ENCODE assay signal across 8 mouse cellular contexts in genomic region chr17:47008506-47008905, GRCm38 (mm10). TPM values are rescaled to one million over a fixed set of nuclear protein-coding genes. Genes with fewer than 3 reads are reported as not detected.
DNase-seq lines count a peak whose midpoint lies in the region; ATAC-seq and TF ChIP-seq lines count a peak whose summit lies in the region.

No protein-coding gene starts in this region.

- intact Hi-C loops in left cerebral cortex, adult 2 months (cut with DNase I) = no loop called here

- peaks cover 14% of the 10 kb centered on the region for H3K36me3 ChIP-seq in forebrain, embryonic 10.5 days (replicated peaks)
- H3K36me3 ChIP-seq in limb, embryonic 11.5 days (ENCODE audit: control insufficient read depth, insufficient read depth, low read length) = 0 out of 2 replicates have a peak, but pooled peaks cover 3% of the 10 kb centered on the region
- H3K36me3 ChIP-seq in neural tube, embryonic 14.5 days (ENCODE audit: control insufficient read depth, insufficient read depth, low read length) = no peaks in the 10 kb centered on the region

- no peak for ATAC-seq in limb, embryonic 11.5 days (ENCODE audit: insufficient number of reproducible peaks, low FRiP score, low TSS enrichment, low read depth)
- ATAC-seq in neural tube, embryonic 14.5 days (ENCODE audit: low read depth) = no peak

- WGBS in forebrain, embryonic 10.5 days = 76% methylated on average over 8 of the region's 8 CpGs
- WGBS in limb, embryonic 11.5 days = 39% methylated on average over 8 of the region's 8 CpGs
- WGBS in neural tube, embryonic 14.5 days = 50% methylated on average over 8 of the region's 8 CpGs

- peak overlapping the region; percentile 75 for H3K4me3 ChIP-seq in left cerebral cortex, adult 2 months
- peak overlapping the region; percentile 98 for H3K4me3 ChIP-seq in forebrain, embryonic 10.5 days
- peak overlapping the region; percentile 85; the same call in 1 of the 2 replicates for H3K4me3 ChIP-seq in limb, embryonic 11.5 days (ENCODE audit: low read depth, low read length)
- H3K4me3 ChIP-seq in neural tube, embryonic 14.5 days (ENCODE audit: low read depth, low read length) = no peak overlapping the region

- no peak for DNase-seq in left cerebral cortex, adult 2 months (ENCODE audit: extremely low spot score in 1 of 2, low spot score in 2 of 2)
- DNase-seq in left cerebral cortex, adult 11 months (ENCODE audit: low spot score) = no peak
- DNase-seq in forebrain, embryonic 10.5 days (ENCODE audit: extremely low spot score, low spot score) = no peak
- DNase-seq in limb, embryonic 11.5 days (ENCODE audit: low spot score) = no peak
- no peak for DNase-seq in left cerebral cortex, adult 8-10 months (ENCODE audit: low spot score in 2 of 2)
- no peak for DNase-seq in frontal cortex, postnatal 25 days (ENCODE audit: low spot score in 2 of 2)
- no peak for DNase-seq in cerebellum, postnatal 25 days

- no peak overlapping the region for H3K9ac ChIP-seq in limb, embryonic 11.5 days (ENCODE audit: low read length)
- H3K9ac ChIP-seq in neural tube, embryonic 14.5 days (replicated peaks; ENCODE audit: low read depth, low read length) = no peak overlapping the region; the same call in 1 of the 2 replicates

- no peaks in the 10 kb centered on the region for H3K27me3 ChIP-seq in forebrain, embryonic 10.5 days (ENCODE audit: poor library complexity, severe bottlenecking)
- no peaks in the 10 kb centered on the region for H3K27me3 ChIP-seq in limb, embryonic 11.5 days (ENCODE audit: control insufficient read depth, insufficient read depth, low read length)
- H3K27me3 ChIP-seq in neural tube, embryonic 14.5 days (ENCODE audit: control insufficient read depth, insufficient read depth, low read length) = no peaks in the 10 kb centered on the region

- peaks cover 21% of the 10 kb centered on the region for H3K4me1 ChIP-seq in forebrain, embryonic 10.5 days
- peaks cover 7% of the 10 kb centered on the region; the same call in 1 of the 2 replicates for H3K4me1 ChIP-seq in limb, embryonic 11.5 days (ENCODE audit: control insufficient read depth, insufficient read depth, low read length)
- peaks cover 17% of the 10 kb centered on the region for H3K4me1 ChIP-seq in neural tube, embryonic 14.5 days (ENCODE audit: control insufficient read depth, insufficient read depth, low read length)

- no peak overlapping the region for H3K27ac ChIP-seq in left cerebral cortex, adult 2 months
- no peak overlapping the region for H3K27ac ChIP-seq in forebrain, embryonic 10.5 days
- no peak overlapping the region for H3K27ac ChIP-seq in limb, embryonic 11.5 days (replicated peaks; ENCODE audit: low read depth, low read length)
- no peak overlapping the region for H3K27ac ChIP-seq in neural tube, embryonic 14.5 days (ENCODE audit: low read depth, low read length)

- no peak for TF ChIP-seq CTCF in left cerebral cortex, adult 2 months (IDR thresholded peaks at IDR 0.05)

- H3K9me3 ChIP-seq in forebrain, embryonic 10.5 days = no peaks in the 10 kb centered on the region
- H3K9me3 ChIP-seq in limb, embryonic 11.5 days (ENCODE audit: control insufficient read depth, low read length) = no peaks in the 10 kb centered on the region
- H3K9me3 ChIP-seq in neural tube, embryonic 14.5 days (ENCODE audit: control insufficient read depth, low read length) = no peaks in the 10 kb centered on the region

- H3K4me2 ChIP-seq in limb, embryonic 11.5 days (ENCODE audit: low read depth, severe bottlenecking) = peak overlapping the region; percentile 73; the same call in 1 of the 2 replicates
- H3K4me2 ChIP-seq in neural tube, embryonic 14.5 days (ENCODE audit: low read depth, low read length) = peak overlapping the region; percentile 85

RNA-seq across cellular contexts. Expression of gene Ubr2, which starts 1.9 kb away (rescaled TPM):
- total RNA-seq in left cerebral cortex, adult 2 months (2021) = 10 to 100 TPM; 57.1 to 57.6 TPM
- polyA plus RNA-seq in forebrain, embryonic 10.5 days (2016; fragmentation: Nextera tagmentation; extraction: Ambion mirVana) = 13.3 and 15.7 TPM in 2 replicates
- polyA plus RNA-seq in limb, embryonic 11.5 days (2014; fragmentation: Nextera tagmentation; extraction: Ambion mirVana) = 19.2 and 20.2 TPM in 2 replicates
- 23.0 and 25.1 TPM in 2 replicates for polyA plus RNA-seq in neural tube, embryonic 14.5 days (2014; fragmentation: Nextera tagmentation; extraction: Ambion mirVana)
- total RNA-seq in left cerebral cortex, adult 8-10 months (2022) = 10 to 100 TPM; 52.1 to 58.3 (median 57.0) TPM
